Mouse (Mus musculus) CD8-positive naive resting alpha-beta T cell, adult 2 months (primary cell): ENCODE data around the gene Ggta1.

Experiments used
- DNase-seq, 2 experiments: peaks; one replicate each; pipeline ENCODE4 v3.0.0; 2022; ENCODE audit warnings: low read depth in 2 of 2, low spot score in 2 of 2

Gene Ggta1

DNA sequence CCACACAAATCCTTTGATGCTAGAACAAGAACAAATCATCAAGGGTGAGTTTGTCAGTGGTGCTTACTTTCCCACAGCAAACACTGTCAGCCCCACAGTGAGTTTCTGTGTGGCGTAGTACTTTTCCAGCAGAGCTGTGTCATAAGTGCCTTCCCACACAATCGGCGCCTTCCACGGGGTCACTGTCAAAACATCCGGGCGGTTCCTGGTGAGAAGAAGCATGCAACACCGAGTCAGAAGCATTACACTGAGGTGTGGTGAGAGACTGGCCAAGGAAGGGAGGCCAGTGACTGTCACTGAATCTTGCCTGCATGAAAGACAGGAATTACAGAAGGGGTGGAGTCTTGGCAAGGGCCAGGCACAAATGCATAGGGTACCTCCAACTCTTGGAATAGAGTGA, 55.2 kb downstream of the Ggta1 start:
- DNase-seq, result no peak

DNA sequence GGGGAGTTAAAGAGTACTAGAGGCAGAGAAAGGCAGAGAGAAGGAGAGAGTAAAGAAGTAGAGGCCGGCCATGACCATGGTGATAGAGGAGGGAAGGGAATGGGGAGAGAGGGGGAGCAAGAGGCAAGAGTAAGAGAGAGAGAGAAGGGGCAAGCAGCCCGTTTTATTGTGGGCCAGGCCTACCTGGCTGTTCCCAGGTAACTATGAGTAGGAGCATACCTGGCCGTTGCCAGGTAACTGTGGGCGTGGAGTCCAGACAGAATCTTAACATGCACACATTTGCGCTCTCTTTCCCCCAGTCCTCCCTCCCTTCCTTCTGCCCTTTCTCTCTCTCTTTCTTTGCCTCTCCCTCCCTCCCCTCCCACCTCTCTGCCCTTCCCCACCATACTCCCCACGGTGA, 55.8 kb downstream of the Ggta1 start:
- DNase-seq, result no peak

DNA sequence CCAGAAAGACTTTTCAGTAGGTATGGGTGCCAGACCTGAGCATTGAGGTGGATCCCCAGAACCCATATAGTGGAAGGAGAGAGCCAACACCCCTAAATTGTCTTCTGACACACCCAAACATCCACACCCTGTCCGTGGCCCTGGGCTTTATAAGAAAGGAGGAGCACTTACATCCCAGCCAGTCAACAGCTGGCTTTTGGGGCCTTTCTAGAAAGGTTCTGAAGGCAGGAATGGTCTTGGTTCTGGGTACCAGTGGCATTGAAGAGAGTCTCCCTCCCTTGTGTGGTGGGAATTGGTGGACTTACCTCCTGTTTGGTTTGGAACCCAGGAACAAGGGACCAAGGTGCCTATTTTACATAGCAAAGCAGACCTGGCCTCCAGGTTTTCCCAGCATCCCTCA, 56.4 kb downstream of the Ggta1 start:
- DNase-seq, result no peak

DNA sequence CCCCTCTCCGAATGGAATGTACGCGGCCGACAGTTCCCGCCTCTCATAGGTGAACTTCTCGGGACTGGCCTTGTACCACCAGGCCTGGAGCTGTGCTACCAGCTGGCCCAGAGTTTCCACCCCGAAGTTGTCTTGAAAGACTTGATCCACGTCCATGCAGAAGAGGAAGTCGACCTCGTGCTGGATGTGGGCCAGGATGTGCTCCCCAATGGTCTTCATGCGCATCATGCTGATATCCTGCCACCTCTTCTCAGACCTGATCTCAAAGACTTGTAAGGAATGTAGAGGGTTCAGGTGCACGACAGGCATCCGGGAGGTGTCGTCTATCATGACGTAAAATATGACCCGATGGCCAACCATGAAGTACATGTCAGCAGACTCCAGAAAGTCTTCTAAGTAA, 60.6 kb downstream of the Ggta1 start:
- DNase-seq, result no peak

DNA sequence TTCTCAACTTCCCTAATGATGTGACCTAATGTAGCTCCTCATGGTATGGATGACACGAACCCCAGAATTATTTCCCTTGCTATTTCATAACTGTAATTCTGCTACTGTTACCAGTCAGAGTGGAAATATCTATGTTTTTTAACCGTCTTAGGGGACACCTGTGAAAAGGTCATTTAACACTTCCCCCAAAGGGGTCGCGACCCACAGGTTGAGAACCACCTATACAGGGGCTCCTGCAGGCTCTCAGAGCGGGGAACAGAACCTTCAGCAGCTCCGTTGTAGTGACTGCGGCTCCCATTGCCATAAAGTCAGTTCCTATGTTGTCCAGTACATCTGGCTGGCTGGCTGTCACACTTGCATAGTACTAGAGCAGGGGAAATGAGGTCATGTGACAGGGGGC, 62.3 kb downstream of the Ggta1 start:
- no peak for DNase-seq

DNA sequence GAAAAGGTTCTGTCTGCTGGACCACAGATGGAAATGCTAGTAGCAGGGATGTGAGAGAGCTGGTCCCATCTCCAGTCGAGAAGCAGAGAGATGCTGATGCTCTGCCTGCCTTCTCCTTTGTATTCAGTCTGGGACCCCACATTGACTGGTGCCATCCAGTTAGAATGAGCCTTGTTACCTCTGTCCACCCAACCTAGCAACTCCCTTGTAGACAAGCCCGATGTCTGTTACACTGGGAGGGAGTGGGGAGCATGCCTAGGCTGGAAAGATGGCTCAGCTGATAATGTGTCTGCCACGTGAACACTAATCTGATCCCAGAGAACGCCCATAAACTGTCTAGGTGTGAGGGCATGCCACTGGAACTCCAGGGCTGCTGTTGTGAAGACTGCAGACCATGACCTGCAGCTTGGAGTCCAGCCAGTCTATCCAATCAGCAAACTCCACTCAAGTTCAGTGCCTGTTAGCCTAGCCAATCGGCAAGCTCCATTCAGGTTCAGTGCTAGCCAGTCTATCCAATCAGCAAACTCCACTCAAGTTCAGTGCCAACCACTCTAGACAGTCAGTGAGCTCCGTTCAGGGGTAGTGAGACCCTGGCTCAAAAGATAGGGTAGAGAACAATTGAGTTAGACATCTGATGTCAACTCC, 64.7 kb downstream of the Ggta1 start:
- DNase-seq, result no peak

DNA sequence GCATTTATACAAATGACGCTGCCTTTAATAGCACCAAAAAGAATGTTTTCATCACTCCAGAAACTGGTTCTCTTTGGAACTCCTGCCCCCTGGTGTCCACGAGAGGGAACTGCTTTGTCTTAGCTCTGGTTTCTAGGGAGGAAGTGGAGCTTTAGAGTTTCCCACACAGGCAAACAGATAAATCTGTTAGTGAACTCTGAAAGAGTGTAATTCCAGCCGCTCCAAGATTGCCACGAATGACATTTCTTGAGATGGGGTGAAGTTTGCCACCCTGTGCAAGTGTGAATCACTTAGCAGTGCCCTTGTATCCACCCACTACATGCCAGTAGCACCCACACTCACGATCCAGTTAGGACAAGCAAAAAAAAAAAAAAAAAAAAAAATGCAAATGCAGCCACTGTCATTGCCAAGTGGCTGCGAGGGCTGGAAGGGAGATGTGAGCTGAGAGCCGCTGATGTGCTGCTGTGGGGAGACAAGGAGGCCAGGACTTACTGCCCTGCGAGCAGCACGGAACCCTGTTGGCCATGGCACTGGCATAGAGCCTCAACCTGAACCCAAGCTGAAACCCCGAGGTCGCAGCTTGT, 65.3 kb downstream of the Ggta1 start:
- DNase-seq, result peak; percentile 50 to 67

DNA sequence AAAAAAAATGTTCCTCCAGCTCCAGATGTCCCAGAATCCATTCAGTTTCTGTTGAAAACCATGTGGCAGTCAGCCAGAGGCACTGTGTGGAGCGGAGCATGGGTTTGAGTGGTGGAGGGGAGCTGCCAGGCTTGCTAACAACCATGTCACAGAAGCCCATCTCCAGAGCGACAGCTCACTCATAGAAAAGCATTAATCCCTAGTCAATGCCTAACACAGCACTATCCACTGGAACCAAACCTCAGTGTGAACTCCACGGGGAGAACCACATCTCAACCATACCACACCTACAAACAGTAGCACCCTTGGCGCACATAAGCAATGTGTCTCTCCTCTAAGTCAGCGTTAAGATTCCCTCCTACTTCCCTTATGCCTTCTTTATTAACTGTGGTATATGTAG, 65.9 kb downstream of the Ggta1 start, which contains the start of gene 4930402F06Rik:
Gene 4930402F06Rik, minus strand, starts transcription at position 80 of the 400 bp plus-strand sequence.
- DNase-seq, result no peak

DNA sequence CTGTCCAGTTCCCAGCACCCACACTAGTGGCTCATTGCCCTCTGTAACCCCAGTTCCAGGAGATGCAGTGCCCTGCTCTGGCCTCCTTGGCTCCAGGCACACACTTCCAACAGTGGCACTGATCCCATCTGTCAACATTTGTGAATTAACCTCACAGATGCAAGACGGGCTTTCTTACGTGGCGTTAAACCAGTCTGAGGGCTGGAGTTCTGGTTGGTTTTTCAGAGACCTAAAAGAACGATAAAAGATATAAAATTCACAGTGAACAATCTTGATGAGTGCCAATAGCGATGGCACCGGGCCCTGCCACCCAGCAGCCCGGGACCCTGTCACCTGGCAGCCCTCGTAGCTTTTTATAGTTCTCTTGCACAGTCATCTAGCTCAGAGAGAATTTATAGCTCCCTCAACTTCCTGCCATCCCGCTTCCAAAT, 77.6 kb downstream of the Ggta1 start:
- no peak for DNase-seq

DNA sequence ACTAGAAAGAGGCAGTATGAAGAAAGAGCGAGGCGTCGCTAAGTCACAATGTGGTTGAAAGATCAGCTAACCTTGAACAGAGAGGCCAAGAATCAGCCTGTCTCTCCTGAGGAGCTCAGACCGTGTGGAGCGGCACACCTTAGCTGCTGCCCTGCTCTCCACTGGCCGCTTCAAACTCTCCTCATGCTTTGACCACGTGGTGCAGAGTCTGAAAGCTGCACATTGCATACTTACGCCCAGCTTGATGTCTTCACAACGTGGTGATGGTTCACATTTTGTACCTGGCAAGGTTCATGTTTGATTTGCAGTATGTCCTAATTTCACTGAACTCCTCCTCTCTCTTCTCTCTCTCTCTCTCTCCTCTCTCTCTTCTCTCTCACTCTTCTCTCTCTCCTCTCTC, 83.7 kb downstream of the Ggta1 start:
- no peak for DNase-seq

DNA sequence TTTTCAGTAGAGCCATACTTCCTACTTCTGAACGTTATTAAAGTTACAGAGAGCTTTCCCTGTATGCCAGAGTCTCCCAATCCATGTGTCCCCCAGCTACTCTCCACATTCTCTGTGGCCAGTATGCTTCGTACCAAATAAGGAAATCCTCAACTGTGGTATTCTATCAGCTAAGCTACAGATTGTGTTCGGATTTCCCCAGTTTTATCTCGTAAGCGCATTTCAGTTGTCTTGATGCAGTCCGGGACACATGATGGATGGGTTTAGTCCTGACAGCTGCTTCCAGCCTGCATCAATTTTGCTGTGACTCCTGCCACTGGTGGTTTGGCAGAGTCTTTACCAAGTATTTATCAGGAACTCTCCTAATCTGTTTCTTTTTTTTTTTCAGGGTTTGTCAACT, 85.4 kb downstream of the Ggta1 start:
- no peak for DNase-seq

DNA sequence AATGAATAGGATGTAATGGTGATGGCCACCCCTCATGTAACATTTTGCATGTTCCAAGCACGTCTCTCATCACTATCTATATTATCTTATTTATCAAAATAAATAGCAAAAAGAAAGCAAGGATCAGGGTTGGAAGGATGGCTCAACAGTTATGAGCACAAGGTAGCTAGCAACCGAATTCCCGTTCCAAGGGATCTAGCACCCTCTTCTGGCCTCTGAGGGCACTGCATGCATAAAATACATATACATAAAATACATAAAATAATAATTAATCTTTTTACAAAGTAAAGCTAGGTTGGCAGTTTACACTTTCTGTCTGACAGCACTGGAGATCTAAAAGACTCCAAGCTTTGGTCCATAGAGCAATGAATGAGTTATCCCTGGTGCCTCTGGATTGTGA, 90.0 kb downstream of the Ggta1 start:
- no peak for DNase-seq

DNA sequence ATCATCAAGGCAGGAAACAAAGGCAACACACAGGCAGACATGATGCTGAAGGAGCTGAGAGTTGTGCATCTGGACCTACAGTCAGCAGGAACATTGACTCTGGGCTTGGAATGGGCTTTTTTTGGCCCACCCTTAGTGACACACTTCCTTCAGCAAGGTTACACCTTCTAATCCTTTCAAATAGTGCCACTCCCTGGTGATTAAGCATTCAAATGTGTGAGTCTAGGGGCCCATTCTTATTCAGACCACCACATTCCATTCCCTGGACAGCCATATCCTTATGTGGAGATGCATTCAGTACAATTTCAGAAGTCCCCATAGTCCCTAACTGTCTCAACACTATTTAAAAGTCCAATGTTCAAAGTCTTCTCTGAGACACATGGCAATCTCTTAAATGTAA, 92.3 kb downstream of the Ggta1 start:
- DNase-seq, result no peak

DNA sequence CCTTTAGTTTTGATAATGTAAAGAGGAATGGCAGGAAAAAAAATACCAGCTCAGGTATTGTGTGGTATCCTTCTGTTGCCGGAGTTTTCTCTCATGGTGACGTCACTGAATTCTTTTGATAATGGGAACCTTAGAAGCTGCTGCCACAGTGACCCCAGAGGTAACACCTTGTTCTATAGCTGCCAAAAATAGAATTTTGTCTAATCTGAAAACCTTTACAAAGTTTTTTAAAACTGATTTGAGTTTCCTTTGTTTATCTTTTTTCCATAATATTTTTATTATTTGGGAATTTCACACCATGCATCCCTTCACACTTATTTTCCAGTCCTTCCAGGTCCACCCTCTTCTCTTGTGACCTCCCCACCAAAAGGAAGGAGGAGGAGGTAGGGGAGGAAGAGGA, 95.4 kb downstream of the Ggta1 start, which contains the start of gene 4930568D16Rik:
Gene 4930568D16Rik, minus strand, starts transcription at position 101 of the 400 bp plus-strand sequence.
- DNase-seq, result no peak
